Mouse (Mus musculus): ENCODE results near the gene Afap1l2. TPM values are rescaled to one million over a fixed set of nuclear protein-coding genes. Genes with fewer than 3 reads are reported as not detected.

Afap1l2 gene
- polyA plus RNA-seq, 1 experiment: 1.3 TPM

- Histone ChIP-seq H3K27ac (replicated peaks; ENCODE audit: low read depth, low read length) (no peak overlapping the region), H3K4me1 (ENCODE audit: control insufficient read depth, insufficient read depth, insufficient read length, low read length) (no peaks in the 10 kb centered on the region), H3K4me3 (ENCODE audit: insufficient read depth, low read depth, low read length) (no peak overlapping the region)
These were observed 61.8 kb downstream of the Afap1l2 start for GRCm38 (mm10) chr19:56946277-56946676.

- Histone ChIP-seq H3K4me1 (ENCODE audit: control insufficient read depth, insufficient read depth, insufficient read length, low read length) (no peaks in the 10 kb centered on the region), H3K27ac (replicated peaks; ENCODE audit: low read depth, low read length) (no peak overlapping the region), H3K4me3 (ENCODE audit: insufficient read depth, low read depth, low read length) (no peak overlapping the region)
These were observed 62.4 kb downstream of the Afap1l2 start for GRCm38 (mm10) chr19:56945621-56946020.

GRCm38 (mm10) chr19:56944826-56945225 lies 63.2 kb downstream of the Afap1l2 start:
- H3K4me1 ChIP-seq (ENCODE audit: control insufficient read depth, insufficient read depth, insufficient read length, low read length): no peaks in the 10 kb centered on the region
- no peak overlapping the region for H3K4me3 ChIP-seq (ENCODE audit: insufficient read depth, low read depth, low read length)
- H3K27ac ChIP-seq (replicated peaks; ENCODE audit: low read depth, low read length): no peak overlapping the region

- Histone ChIP-seq H3K27ac (replicated peaks; ENCODE audit: low read depth, low read length) (0 out of 2 replicates have a peak overlapping the region, but pooled peaks have one; percentile 14), H3K4me1 (ENCODE audit: control insufficient read depth, insufficient read depth, insufficient read length, low read length) (no peaks in the 10 kb centered on the region), H3K4me3 (ENCODE audit: insufficient read depth, low read depth, low read length) (no peak overlapping the region)
These were observed 63.8 kb downstream of the Afap1l2 start for GRCm38 (mm10) chr19:56944211-56944610.

GRCm38 (mm10) chr19:56942216-56942615 lies 65.8 kb downstream of the Afap1l2 start:
- no peak overlapping the region for H3K4me3 ChIP-seq (ENCODE audit: insufficient read depth, low read depth, low read length)
- H3K4me1 ChIP-seq (ENCODE audit: control insufficient read depth, insufficient read depth, insufficient read length, low read length): no peaks in the 10 kb centered on the region
- no peak overlapping the region for H3K27ac ChIP-seq (replicated peaks; ENCODE audit: low read depth, low read length)

GRCm38 (mm10) chr19:56940507-56940906 lies 67.5 kb downstream of the Afap1l2 start:
- no peak overlapping the region for H3K4me3 ChIP-seq (ENCODE audit: insufficient read depth, low read depth, low read length)
- H3K27ac ChIP-seq (replicated peaks; ENCODE audit: low read depth, low read length): no peak overlapping the region
- no peaks in the 10 kb centered on the region for H3K4me1 ChIP-seq (ENCODE audit: control insufficient read depth, insufficient read depth, insufficient read length, low read length)

GRCm38 (mm10) chr19:56939826-56940225 lies 68.2 kb downstream of the Afap1l2 start:
- no peak overlapping the region for H3K4me3 ChIP-seq (ENCODE audit: insufficient read depth, low read depth, low read length)
- H3K4me1 ChIP-seq (ENCODE audit: control insufficient read depth, insufficient read depth, insufficient read length, low read length): no peaks in the 10 kb centered on the region
- H3K27ac ChIP-seq (replicated peaks; ENCODE audit: low read depth, low read length): no peak overlapping the region

- Histone ChIP-seq H3K4me1 (ENCODE audit: control insufficient read depth, insufficient read depth, insufficient read length, low read length) (no peaks in the 10 kb centered on the region), H3K27ac (replicated peaks; ENCODE audit: low read depth, low read length) (no peak overlapping the region), H3K4me3 (ENCODE audit: insufficient read depth, low read depth, low read length) (no peak overlapping the region)
These were observed 70.1 kb downstream of the Afap1l2 start for GRCm38 (mm10) chr19:56937911-56938310.

- no peaks in the 10 kb centered on the region for H3K4me1 ChIP-seq (ENCODE audit: control insufficient read depth, insufficient read depth, insufficient read length, low read length)
- no peak overlapping the region for H3K4me3 ChIP-seq (ENCODE audit: insufficient read depth, low read depth, low read length)
- H3K27ac ChIP-seq (replicated peaks; ENCODE audit: low read depth, low read length): no peak overlapping the region
These were observed 71.8 kb downstream of the Afap1l2 start for GRCm38 (mm10) chr19:56936253-56936652.

- no peaks in the 10 kb centered on the region for H3K4me1 ChIP-seq (ENCODE audit: control insufficient read depth, insufficient read depth, insufficient read length, low read length)
- no peak overlapping the region for H3K4me3 ChIP-seq (ENCODE audit: insufficient read depth, low read depth, low read length)
- no peak overlapping the region for H3K27ac ChIP-seq (replicated peaks; ENCODE audit: low read depth, low read length)
These were observed 72.3 kb downstream of the Afap1l2 start for GRCm38 (mm10) chr19:56935777-56936176.

GRCm38 (mm10) chr19:56935111-56935510 lies 72.9 kb downstream of the Afap1l2 start:
- Histone ChIP-seq H3K4me1 (ENCODE audit: control insufficient read depth, insufficient read depth, insufficient read length, low read length) (peaks cover 2% of the 10 kb centered on the region), H3K4me3 (ENCODE audit: insufficient read depth, low read depth, low read length) (no peak overlapping the region), H3K27ac (replicated peaks; ENCODE audit: low read depth, low read length) (no peak overlapping the region)

- H3K27ac ChIP-seq (replicated peaks; ENCODE audit: low read depth, low read length): no peak overlapping the region
- no peak overlapping the region for H3K4me3 ChIP-seq (ENCODE audit: insufficient read depth, low read depth, low read length)
- H3K4me1 ChIP-seq (ENCODE audit: control insufficient read depth, insufficient read depth, insufficient read length, low read length): peaks cover 7% of the 10 kb centered on the region
These were observed 74.2 kb downstream of the Afap1l2 start for GRCm38 (mm10) chr19:56933800-56934199.

GRCm38 (mm10) chr19:56930029-56930428 lies 78.0 kb downstream of the Afap1l2 start:
- Histone ChIP-seq H3K4me1 (ENCODE audit: control insufficient read depth, insufficient read depth, insufficient read length, low read length) (peaks cover 7% of the 10 kb centered on the region), H3K27ac (replicated peaks; ENCODE audit: low read depth, low read length) (no peak overlapping the region), H3K4me3 (ENCODE audit: insufficient read depth, low read depth, low read length) (no peak overlapping the region)

GRCm38 (mm10) chr19:56929392-56929791 lies 78.6 kb downstream of the Afap1l2 start:
- Histone ChIP-seq H3K4me1 (ENCODE audit: control insufficient read depth, insufficient read depth, insufficient read length, low read length) (peaks cover 7% of the 10 kb centered on the region), H3K4me3 (ENCODE audit: insufficient read depth, low read depth, low read length) (no peak overlapping the region), H3K27ac (replicated peaks; ENCODE audit: low read depth, low read length) (no peak overlapping the region)

- Histone ChIP-seq H3K4me3 (ENCODE audit: insufficient read depth, low read depth, low read length) (no peak overlapping the region), H3K27ac (replicated peaks; ENCODE audit: low read depth, low read length) (no peak overlapping the region), H3K4me1 (ENCODE audit: control insufficient read depth, insufficient read depth, insufficient read length, low read length) (no peaks in the 10 kb centered on the region)
These were observed 86.3 kb downstream of the Afap1l2 start for GRCm38 (mm10) chr19:56921744-56922143.

GRCm38 (mm10) chr19:56920232-56920631 lies 87.8 kb downstream of the Afap1l2 start:
- Histone ChIP-seq H3K27ac (replicated peaks; ENCODE audit: low read depth, low read length) (no peak overlapping the region), H3K4me3 (ENCODE audit: insufficient read depth, low read depth, low read length) (no peak overlapping the region), H3K4me1 (ENCODE audit: control insufficient read depth, insufficient read depth, insufficient read length, low read length) (no peaks in the 10 kb centered on the region)

- Histone ChIP-seq H3K4me1 (ENCODE audit: control insufficient read depth, insufficient read depth, insufficient read length, low read length) (no peaks in the 10 kb centered on the region), H3K27ac (replicated peaks; ENCODE audit: low read depth, low read length) (no peak overlapping the region), H3K4me3 (ENCODE audit: insufficient read depth, low read depth, low read length) (no peak overlapping the region)
These were observed 88.4 kb downstream of the Afap1l2 start for GRCm38 (mm10) chr19:56919628-56920027.

Measured in brown adipose tissue, adult 24 weeks (tissue).